ENCODE assay signal across 20 mouse cellular contexts in genomic region chr8:111599707-111600444, GRCm38 (mm10). TPM values are rescaled to one million over a fixed set of nuclear protein-coding genes. Genes with fewer than 3 reads are reported as not detected.
DNase-seq lines count a peak whose midpoint lies in the region; ATAC-seq and TF ChIP-seq lines count a peak whose summit lies in the region.
"Had no signal": no experiment of that assay in that cellular context is flagged by ENCODE, and none has a peak within 500 bp of the region (broad histone marks: within the 10 kb centered on the region; RNA-seq: fewer than 3 reads in every experiment).

No protein-coding gene starts in this region.

- intact Hi-C loops in gastrocnemius, adult 2 months (cut with DNase I): no loop called here

- no peaks in the 10 kb centered on the region for H3K36me3 ChIP-seq in lung, embryonic 15.5 days
- H3K36me3 ChIP-seq: embryonic facial prominence, embryonic 15.5 days had no signal

- no peaks in the 10 kb centered on the region for H3K27me3 ChIP-seq in lung, embryonic 15.5 days
- H3K27me3 ChIP-seq: CH12.LX; embryonic facial prominence, embryonic 15.5 days; heart, embryonic 13.5 days had no signal

- ATAC-seq in lung, embryonic 15.5 days (ENCODE audit: borderline replicate concordance, extremely low read depth, low FRiP score, low TSS enrichment): no peak
- ATAC-seq: forebrain, embryonic 16.5 days; hindbrain, postnatal 0 days had no signal

- peaks cover 47% of the 10 kb centered on the region for H3K4me1 ChIP-seq in lung, embryonic 15.5 days
- H3K4me1 ChIP-seq in brown adipose tissue, adult 24 weeks (ENCODE audit: control insufficient read depth, insufficient read depth, insufficient read length, low read length): peaks cover 38% of the 10 kb centered on the region

- TF ChIP-seq CTCF in gastrocnemius, adult 2 months (IDR thresholded peaks at IDR 0.05): no peak

- peak overlapping the region; percentile 40; the same call in 1 of the 2 replicates for H3K27ac ChIP-seq in gastrocnemius, adult 2 months
- H3K27ac ChIP-seq in lung, embryonic 15.5 days: 0 out of 2 replicates have a peak overlapping the region, but pooled peaks have one; percentile 5
- peak overlapping the region; percentile 61 for H3K27ac ChIP-seq in brown adipose tissue, adult 24 weeks (replicated peaks; ENCODE audit: low read depth, low read length)
- H3K27ac ChIP-seq: embryonic facial prominence, embryonic 15.5 days; heart, embryonic 13.5 days; hindbrain, postnatal 0 days; left cerebral cortex, adult 2 months; stomach, postnatal 0 days had no signal

- no peak overlapping the region for H3K9ac ChIP-seq in lung, embryonic 15.5 days
- H3K9ac ChIP-seq: embryonic facial prominence, embryonic 15.5 days; heart, embryonic 13.5 days had no signal

- H3K4me2 ChIP-seq in lung, embryonic 15.5 days: no peak overlapping the region
- H3K4me2 ChIP-seq: embryonic facial prominence, embryonic 15.5 days; heart, embryonic 13.5 days; liver, embryonic 11.5 days had no signal

- no peak overlapping the region for H3K4me3 ChIP-seq in gastrocnemius, adult 2 months
- H3K4me3 ChIP-seq in lung, embryonic 15.5 days: no peak overlapping the region
- H3K4me3 ChIP-seq in brown adipose tissue, adult 24 weeks (ENCODE audit: insufficient read depth, low read depth, low read length): no peak overlapping the region
- H3K4me3 ChIP-seq: embryonic facial prominence, embryonic 15.5 days; heart, embryonic 13.5 days; left cerebral cortex, adult 2 months had no signal

- 72% methylated on average over 9 of the region's 9 CpGs for WGBS in lung, embryonic 15.5 days

- no peak for DNase-seq in gastrocnemius, adult 2 months
- no peak for DNase-seq in gastrocnemius, postnatal 10 days
- no peak for DNase-seq in lung, postnatal 10 days
- no peak for DNase-seq in adrenal gland, postnatal 4 days (ENCODE audit: low spot score in 2 of 2)
- DNase-seq in left cerebral cortex, adult 18-20 months (ENCODE audit: low spot score in 2 of 2): no peak
- DNase-seq: kidney, adult 2 months; kidney, postnatal 36 days; lung, adult 18-20 months; lung, postnatal 36 days; retina, postnatal 1 day had no signal

- H3K9me3 ChIP-seq in lung, embryonic 15.5 days: no peaks in the 10 kb centered on the region
- H3K9me3 ChIP-seq: embryonic facial prominence, embryonic 15.5 days; heart, embryonic 13.5 days had no signal

RNA-seq across cellular contexts. Expression of gene Ldhd, which starts 30.3 kb away (rescaled TPM):
- total RNA-seq in gastrocnemius, adult 2 months (2021): 10 to 100 TPM; 29.2 to 35.8 TPM
- 1 to 10 TPM; 7.9 to 8.2 TPM for total RNA-seq in gastrocnemius, postnatal 10 days (2021)
- polyA plus RNA-seq in lung, embryonic 15.5 days (2015; fragmentation: Nextera tagmentation; extraction: Ambion mirVana): 0.54 and 0.63 TPM in 2 replicates
- 84.9 and 93.8 TPM in 2 replicates for polyA plus RNA-seq in brown adipose tissue, adult 24 weeks (2012; ENCODE audit: insufficient read depth, insufficient read length, missing spikeins)
- 10 to 100 TPM; 22.0 to 23.2 TPM for total RNA-seq in adrenal gland, postnatal 4 days (2021)
- 1 to 10 TPM; 9.1 to 9.3 TPM for total RNA-seq in left cerebral cortex, adult 18-20 months (2021)

RNA-seq across cellular contexts. Expression of gene Zfp1, which starts 43.3 kb away (rescaled TPM):
- total RNA-seq in gastrocnemius, adult 2 months (2021): 1 to 10 TPM; 7.9 to 9.4 TPM
- total RNA-seq in gastrocnemius, postnatal 10 days (2021): 10 to 100 TPM in 1 of 2 experiments, 1 to 10 TPM in 1; 7.7 to 11.6 TPM
- polyA plus RNA-seq in lung, embryonic 15.5 days (2015; fragmentation: Nextera tagmentation; extraction: Ambion mirVana): 18.9 and 20.0 TPM in 2 replicates
- 5.3 and 6.8 TPM in 2 replicates for polyA plus RNA-seq in brown adipose tissue, adult 24 weeks (2012; ENCODE audit: insufficient read depth, insufficient read length, missing spikeins)
- total RNA-seq in adrenal gland, postnatal 4 days (2021): 10 to 100 TPM; 15.5 to 17.0 TPM
- total RNA-seq in left cerebral cortex, adult 18-20 months (2021): 10 to 100 TPM; 21.0 to 23.3 TPM

Comparison
In these comparisons a context has a peak if more than half of its experiments do, and no peak if none do; other contexts are left out.
1. H3K27ac ChIP-seq: peak in every context shown above with its lines; median percentile 61 in brown adipose tissue, adult 24 weeks; 40 in gastrocnemius, adult 2 months; 5 in lung, embryonic 15.5 days.